Mouse (Mus musculus): ENCODE measurements around the gene Hoxb6.

DNA sequence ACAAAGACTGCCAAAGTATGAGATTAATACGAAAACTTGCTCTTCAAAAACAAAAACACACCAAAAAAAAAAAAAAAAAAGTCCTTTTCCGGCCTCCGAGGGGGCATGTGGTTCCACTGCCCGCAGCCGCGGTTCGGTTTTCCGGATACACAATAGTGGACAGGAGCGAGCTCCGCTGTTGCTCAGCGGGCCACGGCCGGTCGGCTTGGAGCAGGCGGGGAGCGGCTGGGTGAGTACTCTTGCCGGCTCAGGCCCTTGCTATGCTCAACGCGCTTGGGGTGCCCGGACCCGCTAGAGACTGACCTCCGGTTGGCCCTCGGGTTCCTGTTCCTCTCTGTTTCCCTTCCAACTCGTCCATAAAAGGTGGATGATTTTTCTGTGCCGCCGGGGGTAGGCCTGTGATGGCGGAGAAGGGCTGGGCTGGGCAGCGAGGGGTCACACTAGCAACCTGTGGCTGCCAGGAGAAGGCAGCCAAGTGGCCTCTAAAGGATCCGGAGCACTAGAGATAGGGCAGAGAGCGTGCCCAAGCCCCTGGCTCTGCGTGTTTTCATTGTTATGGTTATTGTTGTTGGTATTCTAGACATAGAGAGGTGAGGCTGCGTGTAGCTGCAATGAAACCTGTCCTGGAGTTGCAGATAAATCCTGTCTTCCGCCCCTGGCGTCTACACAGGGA, 22.5 kb downstream of the Hoxb6 start:
- no peak for TF ChIP-seq POLR2A (IDR thresholded peaks at IDR 0.05; ENCODE audit: control insufficient read depth, extremely low read depth, insufficient read depth, low read length, poor library complexity)
- TF ChIP-seq CTCF (IDR thresholded peaks at IDR 0.05; ENCODE audit: borderline replicate concordance, control insufficient read depth, extremely low read depth, insufficient read depth, low read length, poor library complexity): no peak
